Mouse (Mus musculus) stomach, embryonic 14.5 days (tissue): Measurements from ENCODE around the gene Gm20388. TPM values are rescaled to one million over a fixed set of nuclear protein-coding genes. Genes with fewer than 3 reads are reported as not detected.

Experiments used
- ATAC-seq: fragments of 200-750 bp; cut with Nextera tagmentation; 2 replicates; pipeline ENCODE4 v1.8.0; 2017; ENCODE audit warnings: low read depth, moderate TSS enrichment; ENCODE audit not compliant: insufficient number of reproducible peaks, insufficient read depth, low FRiP score
- H3K27ac ChIP-seq: fragments of 300-500 bp; sonication (generic); 2 replicates; pipeline ENCODE4 v1.5.1; 2014; ENCODE audit warnings: mild to moderate bottlenecking, low read length, moderate library complexity, mixed read lengths
- H3K27me3 ChIP-seq: fragments of 300-500 bp; sonication (generic); 2 replicates; pipeline ENCODE4 v1.6.1; 2014; ENCODE audit warnings: low read length, control low read depth, mixed read lengths; ENCODE audit not compliant: control insufficient read depth, insufficient read depth
- H3K36me3 ChIP-seq: fragments of 300-500 bp; sonication (generic); 2 replicates; pipeline ENCODE4 v1.6.1; 2014; ENCODE audit warnings: mild to moderate bottlenecking, control low read depth, low read length, moderate library complexity, mixed read lengths; ENCODE audit not compliant: control insufficient read depth, insufficient read depth
- H3K4me1 ChIP-seq: fragments of 300-500 bp; sonication (generic); 2 replicates; pipeline ENCODE4 v1.6.1; 2014; ENCODE audit warnings: low read length, control low read depth, mixed read lengths; ENCODE audit not compliant: control insufficient read depth, insufficient read depth
- H3K4me2 ChIP-seq: fragments of 300-500 bp; sonication (generic); replicated peaks from 2 replicates; pipeline ENCODE4 v1.6.1; 2014; ENCODE audit warnings: low read depth, low read length, control low read depth
- H3K4me3 ChIP-seq: fragments of 300-500 bp; sonication (generic); 2 replicates; pipeline ENCODE4 v1.5.1; 2014; ENCODE audit warnings: low read depth, low read length, control low read depth
- H3K9ac ChIP-seq: fragments of 300-500 bp; sonication (generic); replicated peaks from 2 replicates; pipeline ENCODE4 v1.6.1; 2014; ENCODE audit warnings: low read depth, mild to moderate bottlenecking, control low read depth, low read length, moderate library complexity, mixed read lengths
- H3K9me3 ChIP-seq: fragments of 300-500 bp; sonication (generic); 2 replicates; pipeline ENCODE4 v1.6.1; 2016; ENCODE audit warnings: low read depth, low read length, control low read depth; ENCODE audit not compliant: control insufficient read depth
- WGBS: fragments of 180-500 bp; shearing (Covaris S2); extraction: QIAGEN DNeasy Blood & Tissue Kit; methylation state at CpG from one replicate; pipeline ENCODE4 v1.1.7; 2014; 5-methylcytosine and 5-hydroxymethylcytosine counted together
- polyA plus RNA-seq: library from polyadenylated mRNA; unstranded; fragments of >200 nt; fragmentation: Nextera tagmentation; extraction: Ambion mirVana; gene quantifications from 2 replicates; pipeline ENCODE4 v1.2.1, GENCODE M21; 2014

Gm20388 gene
- polyA plus RNA-seq, 1 experiment from 2014 or later: 11.4 TPM

GRCm38 (mm10) chr8:123982826-123983400 lies 4072.3 kb downstream of the Gm20388 start, which contains the start of gene Abcb10:
Abcb10 (minus strand) TSS chr8:123983122.
- Histone ChIP-seq H3K9me3 (no peaks in the 10 kb centered on the region), H3K27ac (peak within 1 kb of the TSS; percentile 91), H3K27me3 (no peaks in the 10 kb centered on the region), H3K4me2 (peak within 1 kb of the TSS; percentile 96), H3K9ac (peak within 1 kb of the TSS; percentile 83), H3K4me1 (peaks cover 20% of the 10 kb centered on the region), H3K4me3 (peak within 1 kb of the TSS; percentile 82), H3K36me3 (no peaks in the 10 kb centered on the region)
- WGBS: under 1% methylated on average over 53 of the region's 56 CpGs
- ATAC-seq: peak; percentile 92

- Histone ChIP-seq H3K9me3 (no peaks in the 10 kb centered on the region), H3K9ac (no peak overlapping the region), H3K27me3 (no peaks in the 10 kb centered on the region), H3K36me3 (no peaks in the 10 kb centered on the region), H3K4me2 (no peak overlapping the region), H3K4me1 (peaks cover 7% of the 10 kb centered on the region; the same call in 1 of the 2 replicates), H3K27ac (peak overlapping the region; percentile 67; the same call in 1 of the 2 replicates), H3K4me3 (no peak overlapping the region)
- ATAC-seq: peak; percentile 56; the same call in 1 of the 2 replicates
- 53% methylated on average over 6 of the region's 6 CpGs for WGBS
These were observed 4078.0 kb downstream of the Gm20388 start for GRCm38 (mm10) chr8:123988605-123989038.

GRCm38 (mm10) chr8:123989128-123989527 lies 4078.5 kb downstream of the Gm20388 start:
- Histone ChIP-seq H3K27me3 (no peaks in the 10 kb centered on the region), H3K36me3 (no peaks in the 10 kb centered on the region; the same call in 1 of the 2 replicates), H3K9me3 (no peaks in the 10 kb centered on the region), H3K27ac (peak overlapping the region; percentile 67; the same call in 1 of the 2 replicates), H3K9ac (no peak overlapping the region), H3K4me1 (peaks cover 7% of the 10 kb centered on the region; the same call in 1 of the 2 replicates), H3K4me3 (no peak overlapping the region), H3K4me2 (no peak overlapping the region)
- 51% methylated on average over 7 of the region's 7 CpGs for WGBS
- ATAC-seq: no peak

- no peak for ATAC-seq
- no peaks in the 10 kb centered on the region for H3K27me3 ChIP-seq
- H3K27ac ChIP-seq: no peak overlapping the region; the same call in 1 of the 2 replicates
- H3K4me2 ChIP-seq: no peak overlapping the region
- peaks cover under 1% of the 10 kb centered on the region; the same call in 1 of the 2 replicates for H3K36me3 ChIP-seq
- no peaks in the 10 kb centered on the region for H3K9me3 ChIP-seq
- H3K4me3 ChIP-seq: no peak overlapping the region
- no peak overlapping the region for H3K9ac ChIP-seq
- H3K4me1 ChIP-seq: peaks cover 7% of the 10 kb centered on the region; the same call in 1 of the 2 replicates
- WGBS: 80% methylated on average over 13 of the region's 13 CpGs
These were observed 4079.8 kb downstream of the Gm20388 start for GRCm38 (mm10) chr8:123990277-123991049.

GRCm38 (mm10) chr8:123992587-123992986 lies 4081.9 kb downstream of the Gm20388 start:
- Histone ChIP-seq H3K27me3 (no peaks in the 10 kb centered on the region), H3K4me1 (peaks cover 7% of the 10 kb centered on the region; the same call in 1 of the 2 replicates), H3K4me3 (no peak overlapping the region), H3K27ac (0 out of 2 replicates have a peak overlapping the region, but pooled peaks have one; percentile 15), H3K4me2 (no peak overlapping the region), H3K9me3 (no peaks in the 10 kb centered on the region), H3K36me3 (peaks cover 14% of the 10 kb centered on the region), H3K9ac (no peak overlapping the region)
- 78% methylated on average over 8 of the region's 8 CpGs for WGBS
- no peak for ATAC-seq

GRCm38 (mm10) chr8:123993597-123993996 lies 4083.0 kb downstream of the Gm20388 start:
- ATAC-seq: peak; percentile 75
- WGBS: 69% methylated on average over 5 of the region's 5 CpGs

GRCm38 (mm10) chr8:123993997-123994396 lies 4083.4 kb downstream of the Gm20388 start:
- no peaks in the 10 kb centered on the region for H3K9me3 ChIP-seq
- H3K4me2 ChIP-seq: no peak overlapping the region
- WGBS: 64% methylated on average over 3 of the region's 3 CpGs
- H3K9ac ChIP-seq: no peak overlapping the region
- no peaks in the 10 kb centered on the region for H3K27me3 ChIP-seq
- ATAC-seq: peak; percentile 82
- H3K4me3 ChIP-seq: no peak overlapping the region
- H3K4me1 ChIP-seq: peaks cover 6% of the 10 kb centered on the region; the same call in 1 of the 2 replicates
- peak overlapping the region; percentile 78 for H3K27ac ChIP-seq
- H3K36me3 ChIP-seq: peaks cover 14% of the 10 kb centered on the region

More at GRCm38 (mm10) chr8:123993597-123993996, 4083.0 kb downstream of the Gm20388 start:
- H3K4me3 ChIP-seq: no peak overlapping the region
- H3K4me1 ChIP-seq: peaks cover 7% of the 10 kb centered on the region; the same call in 1 of the 2 replicates
- H3K27ac ChIP-seq: peak overlapping the region; percentile 78
- H3K9ac ChIP-seq: no peak overlapping the region
- no peak overlapping the region for H3K4me2 ChIP-seq
- no peaks in the 10 kb centered on the region for H3K27me3 ChIP-seq
- peaks cover 14% of the 10 kb centered on the region for H3K36me3 ChIP-seq
- H3K9me3 ChIP-seq: no peaks in the 10 kb centered on the region

- no peak overlapping the region for H3K4me3 ChIP-seq
- H3K9ac ChIP-seq: no peak overlapping the region
- H3K4me2 ChIP-seq: no peak overlapping the region
- no peaks in the 10 kb centered on the region for H3K4me1 ChIP-seq
- no peaks in the 10 kb centered on the region for H3K27me3 ChIP-seq
- H3K9me3 ChIP-seq: no peaks in the 10 kb centered on the region
- no peak for ATAC-seq
- H3K36me3 ChIP-seq: peaks cover 38% of the 10 kb centered on the region
- no peak overlapping the region for H3K27ac ChIP-seq
- 89% methylated on average over 2 of the region's 2 CpGs for WGBS
These were observed 4088.9 kb downstream of the Gm20388 start for GRCm38 (mm10) chr8:123999568-123999967.
